Comparison of ENCODE assay signal across 17 mouse cellular contexts in the genomic region with DNA sequence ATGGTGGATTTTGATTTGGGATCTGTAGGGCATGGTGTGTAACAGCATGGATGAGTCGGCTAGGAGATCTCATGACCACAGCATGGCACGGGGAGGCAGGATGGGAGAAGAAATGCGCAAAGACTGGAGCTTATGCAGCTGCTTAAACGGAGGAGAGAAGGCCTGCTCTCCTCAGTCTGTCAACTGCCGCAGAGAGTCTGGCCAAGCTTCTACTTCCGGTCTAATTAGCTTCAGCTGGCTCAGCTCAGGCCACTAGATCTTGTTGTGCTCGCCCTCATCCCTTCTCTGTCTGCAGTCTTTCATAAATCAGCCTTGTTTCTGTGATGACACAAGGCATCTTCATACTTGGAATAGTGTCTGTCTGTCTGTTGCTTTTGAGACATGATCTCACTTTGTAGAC.
DNase-seq lines count a peak whose midpoint lies in the region; ATAC-seq and TF ChIP-seq lines count a peak whose summit lies in the region.
"Had no signal": no experiment of that assay in that cellular context is flagged by ENCODE, and none has a peak within 500 bp of the region (broad histone marks: within the 10 kb centered on the region; RNA-seq: fewer than 3 reads in every experiment).

No protein-coding gene starts in this region.

- no peak for ATAC-seq in lung, embryonic 14.5 days (ENCODE audit: insufficient read depth)
- no peak for ATAC-seq in embryonic facial prominence, embryonic 15.5 days (ENCODE audit: insufficient number of reproducible peaks, low FRiP score, low TSS enrichment, low read depth)
- ATAC-seq in limb, embryonic 12.5 days (ENCODE audit: insufficient number of reproducible peaks, insufficient read depth, low FRiP score, low TSS enrichment, low read depth) = no peak
- ATAC-seq: forebrain, embryonic 16.5 days had no signal

- peak; percentile 14 for DNase-seq in heart, postnatal 4 days
- DNase-seq in heart, adult 8-10 months (ENCODE audit: low spot score) = no peak
- peak; percentile 54 for DNase-seq in lung, embryonic 14.5 days
- no peak for DNase-seq in lung, adult 2 months
- no peak for DNase-seq in layer of hippocampus, adult 9-11 months
- DNase-seq: adrenal gland, adult 8-10 months; B cell, adult 2 months; cerebellum, postnatal 10 days; gastrocnemius, adult 2 months; heart, adult 2 months; spleen, adult 18-20 months; thymus, adult 18-20 months had no signal

- no peak overlapping the region for H3K4me3 ChIP-seq in lung, embryonic 14.5 days (ENCODE audit: low read depth, low read length)
- no peak overlapping the region for H3K4me3 ChIP-seq in lung, adult 2 months (replicated peaks; ENCODE audit: extremely low read depth, low read depth, low read length)
- no peak overlapping the region for H3K4me3 ChIP-seq in embryonic facial prominence, embryonic 15.5 days (replicated peaks)
- H3K4me3 ChIP-seq in limb, embryonic 12.5 days (replicated peaks) = no peak overlapping the region
- H3K4me3 ChIP-seq: gastrocnemius, adult 2 months; heart, adult 2 months; neural tube, embryonic 12.5 days had no signal

- no peak for TF ChIP-seq CTCF in lung, embryonic 14.5 days (IDR thresholded peaks at IDR 0.05; ENCODE audit: low read depth)
- no peak for TF ChIP-seq CTCF in lung, adult 2 months (IDR thresholded peaks at IDR 0.05; ENCODE audit: insufficient read depth, low read length)

- H3K4me1 ChIP-seq in lung, embryonic 14.5 days (ENCODE audit: insufficient read depth) = peaks cover 3% of the 10 kb centered on the region; the same call in 1 of the 2 replicates
- peaks cover 4% of the 10 kb centered on the region for H3K4me1 ChIP-seq in lung, adult 2 months (ENCODE audit: control insufficient read depth, insufficient read depth, low read length)
- peaks cover 19% of the 10 kb centered on the region for H3K4me1 ChIP-seq in embryonic facial prominence, embryonic 15.5 days
- H3K4me1 ChIP-seq in limb, embryonic 12.5 days (replicated peaks) = peaks cover 18% of the 10 kb centered on the region
- H3K4me1 ChIP-seq: neural tube, embryonic 12.5 days had no signal

- peak overlapping the region; percentile 40 for H3K27ac ChIP-seq in lung, embryonic 14.5 days (ENCODE audit: low read depth)
- H3K27ac ChIP-seq in embryonic facial prominence, embryonic 15.5 days (replicated peaks) = peak overlapping the region; percentile 53; the same call in 1 of the 2 replicates
- peak overlapping the region; percentile 31; the same call in 1 of the 2 replicates for H3K27ac ChIP-seq in limb, embryonic 12.5 days
- H3K27ac ChIP-seq: gastrocnemius, adult 2 months; heart, adult 2 months; liver, embryonic 14.5 days; neural tube, embryonic 12.5 days had no signal

- H3K9ac ChIP-seq in lung, embryonic 14.5 days = no peak overlapping the region
- no peak overlapping the region for H3K9ac ChIP-seq in embryonic facial prominence, embryonic 15.5 days
- H3K9ac ChIP-seq in limb, embryonic 12.5 days (replicated peaks) = no peak overlapping the region
- H3K9ac ChIP-seq: liver, embryonic 14.5 days; neural tube, embryonic 12.5 days had no signal

- H3K9me3 ChIP-seq in lung, embryonic 14.5 days (ENCODE audit: low read depth, low read length) = no peaks in the 10 kb centered on the region
- H3K9me3 ChIP-seq in embryonic facial prominence, embryonic 15.5 days (replicated peaks) = no peaks in the 10 kb centered on the region
- H3K9me3 ChIP-seq in limb, embryonic 12.5 days = no peaks in the 10 kb centered on the region
- H3K9me3 ChIP-seq: neural tube, embryonic 12.5 days had no signal

- no peak overlapping the region for H3K4me2 ChIP-seq in lung, embryonic 14.5 days
- no peak overlapping the region for H3K4me2 ChIP-seq in embryonic facial prominence, embryonic 15.5 days (replicated peaks)
- no peak overlapping the region for H3K4me2 ChIP-seq in limb, embryonic 12.5 days
- H3K4me2 ChIP-seq: neural tube, embryonic 12.5 days had no signal

- TF ChIP-seq POLR2A in lung, adult 2 months (IDR thresholded peaks at IDR 0.05; ENCODE audit: borderline replicate concordance, extremely low read depth, low read depth, low read length) = no peak

- H3K27me3 ChIP-seq in lung, embryonic 14.5 days (ENCODE audit: insufficient read depth, low read length) = no peaks in the 10 kb centered on the region
- H3K27me3 ChIP-seq in embryonic facial prominence, embryonic 15.5 days = no peaks in the 10 kb centered on the region
- H3K27me3 ChIP-seq in limb, embryonic 12.5 days = peaks cover 54% of the 10 kb centered on the region
- H3K27me3 ChIP-seq: neural tube, embryonic 12.5 days had no signal

- no peaks in the 10 kb centered on the region for H3K36me3 ChIP-seq in lung, embryonic 14.5 days (ENCODE audit: insufficient read depth)
- H3K36me3 ChIP-seq in embryonic facial prominence, embryonic 15.5 days = no peaks in the 10 kb centered on the region
- H3K36me3 ChIP-seq in limb, embryonic 12.5 days = no peaks in the 10 kb centered on the region
- H3K36me3 ChIP-seq: neural tube, embryonic 12.5 days had no signal

- whole genome bisulfite sequencing in lung, embryonic 14.5 days = 54% methylated on average over 7 of the region's 7 CpGs
- WGBS in lung, adult 2 months = 65% methylated on average over 7 of the region's 7 CpGs
- 54% methylated on average over 7 of the region's 7 CpGs for WGBS in embryonic facial prominence, embryonic 15.5 days
- WGBS in limb, embryonic 12.5 days = 40% methylated on average over 7 of the region's 7 CpGs

Comparison
In these comparisons a context has a peak if more than half of its experiments do, and no peak if none do; other contexts are left out.
1. DNase-seq: peak in heart, postnatal 4 days (single experiment) and lung, embryonic 14.5 days (single experiment); none in heart, adult 8-10 months (single experiment), lung, adult 2 months (single experiment) and layer of hippocampus, adult 9-11 months (single experiment).
2. Peak in every context shown above with its lines, with median percentiles within 50 percentile points of each other: H3K27ac ChIP-seq.